Mouse (Mus musculus): ENCODE data around the gene Tgfb1. TPM values are rescaled to one million over a fixed set of nuclear protein-coding genes. Genes with fewer than 3 reads are reported as not detected.

The Tgfb1 gene
- total RNA-seq (2015) (281 and 286 TPM in 2 replicates), total RNA-seq (2017) (42.2 and 47.4 TPM in 2 replicates)

DNA sequence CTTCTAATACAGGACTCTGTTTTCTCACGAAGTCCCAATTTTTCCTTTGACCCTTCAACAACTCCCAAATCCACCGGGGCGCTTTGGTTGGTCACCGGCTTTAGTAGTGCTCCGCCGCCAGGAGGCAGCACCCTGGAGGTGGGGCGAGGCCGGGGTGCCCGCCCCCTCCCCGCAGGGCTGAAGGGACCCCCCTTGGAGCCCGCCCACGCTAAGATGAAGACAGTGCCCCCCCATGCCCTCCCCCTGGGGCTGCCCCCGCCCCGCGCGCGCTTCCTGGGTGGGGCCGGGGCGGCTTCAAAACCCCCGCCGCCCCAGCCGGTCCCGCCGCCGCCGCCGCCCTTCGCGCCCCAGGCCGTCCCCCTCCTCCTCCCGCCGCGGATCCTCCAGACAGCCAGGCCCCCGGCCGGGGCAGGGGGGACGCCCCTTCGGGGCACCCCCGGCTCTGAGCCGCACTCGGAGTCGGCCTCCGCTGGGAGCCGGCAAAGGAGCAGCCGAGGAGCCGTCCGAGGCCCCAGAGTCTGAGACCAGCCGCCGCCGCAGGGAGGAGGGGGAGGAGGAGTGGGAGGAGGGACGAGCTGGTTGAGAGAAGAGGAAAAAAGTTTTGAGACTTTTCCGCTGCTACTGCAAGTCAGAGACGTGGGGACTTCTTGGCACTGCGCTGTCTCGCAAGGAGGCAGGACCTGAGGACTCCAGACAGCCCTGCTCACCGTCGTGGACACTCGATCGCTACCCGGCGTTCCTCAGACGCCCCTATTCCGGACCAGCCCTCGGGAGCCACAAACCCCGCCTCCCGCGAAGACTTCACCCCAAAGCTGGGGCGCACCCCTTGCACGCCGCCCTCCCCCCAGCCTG lies at the start of gene Tgfb1:
TSS of gene Tgfb1 (plus strand) at position 323 of the 852 bp plus-strand sequence.
- ATAC-seq (ENCODE audit: poor library complexity, severe bottlenecking) = peak; percentile 51

DNA sequence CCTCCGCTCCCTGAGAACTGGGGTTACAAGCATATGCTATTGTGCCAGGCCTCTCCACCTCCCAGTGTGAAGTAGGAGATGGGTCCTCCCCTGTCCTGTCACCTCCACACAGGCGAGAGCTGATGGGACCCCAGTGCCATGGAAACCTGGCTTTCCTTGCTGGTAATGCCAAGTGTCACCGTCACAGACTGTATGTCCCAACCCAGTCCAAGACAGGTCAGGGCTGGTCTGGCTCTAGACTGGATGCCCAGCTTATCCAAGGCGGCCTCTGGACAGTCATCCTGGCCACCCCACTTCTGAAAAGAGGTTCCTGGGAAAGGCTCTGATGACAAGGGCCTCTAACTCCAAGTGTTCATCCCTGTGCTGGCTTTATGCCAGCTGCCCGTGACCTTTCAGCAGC lies 49.7 kb upstream of the Tgfb1 start:
- ATAC-seq (ENCODE audit: poor library complexity, severe bottlenecking) = no peak

DNA sequence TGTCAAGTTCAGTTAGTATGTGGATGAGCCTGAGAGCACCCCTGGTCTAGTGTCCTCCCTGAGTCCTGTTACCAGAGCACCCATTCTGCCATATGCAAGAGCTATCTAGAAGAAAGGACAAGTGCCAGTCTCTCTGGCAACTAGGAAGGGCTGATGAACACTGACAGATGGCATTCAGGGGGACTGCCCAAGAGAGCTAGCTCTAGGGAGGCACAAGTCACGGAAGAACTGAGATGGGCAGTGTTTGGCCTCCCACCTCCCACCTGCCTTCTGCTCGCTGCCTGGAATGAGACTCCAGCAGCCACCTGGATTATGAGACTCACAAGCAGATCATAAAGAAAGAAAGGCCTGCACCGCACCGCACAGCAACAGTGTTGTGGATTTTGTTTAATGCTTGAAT lies 47.0 kb upstream of the Tgfb1 start:
- no peak for ATAC-seq (ENCODE audit: poor library complexity, severe bottlenecking)

DNA sequence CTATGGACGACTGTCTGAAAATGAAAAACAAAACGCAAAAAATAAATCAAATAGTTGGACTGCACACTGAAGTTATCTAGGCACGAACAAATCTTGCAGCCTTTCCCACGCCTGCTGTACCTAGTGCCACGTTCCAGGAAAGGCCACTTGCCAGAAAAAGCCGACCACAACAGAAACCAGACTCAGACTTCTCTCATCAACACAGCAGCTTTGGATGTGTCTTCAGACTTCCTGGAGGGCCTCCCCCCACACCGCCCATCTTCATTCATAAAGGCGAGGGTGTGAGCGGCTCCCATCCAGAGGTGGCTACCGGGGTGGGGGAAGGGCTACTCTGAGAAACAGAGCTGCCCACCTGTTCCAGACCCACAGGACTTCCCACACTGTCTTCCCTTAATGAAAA lies 42.7 kb upstream of the Tgfb1 start:
- no peak for ATAC-seq (ENCODE audit: poor library complexity, severe bottlenecking)

DNA sequence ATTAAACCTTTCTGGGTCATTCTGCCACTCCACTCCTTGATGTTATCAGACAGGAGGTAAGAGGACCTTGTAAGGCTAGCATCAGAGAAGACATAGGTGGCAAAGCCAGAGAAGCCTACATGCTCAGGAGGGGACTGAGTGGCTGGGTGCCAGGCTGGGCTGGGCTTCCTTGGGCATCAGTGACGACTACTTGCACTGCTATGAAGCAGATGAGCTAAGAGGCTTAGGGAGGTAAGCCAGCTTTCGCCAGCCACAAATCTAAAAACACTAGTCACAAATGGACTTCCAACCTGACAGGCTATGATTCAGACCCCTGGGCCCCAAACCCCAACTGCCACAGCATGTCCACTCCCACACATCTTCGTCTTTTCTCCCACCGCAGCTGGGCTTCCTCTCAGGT lies 42.2 kb upstream of the Tgfb1 start:
- peak; percentile 36 for ATAC-seq (ENCODE audit: poor library complexity, severe bottlenecking)

DNA sequence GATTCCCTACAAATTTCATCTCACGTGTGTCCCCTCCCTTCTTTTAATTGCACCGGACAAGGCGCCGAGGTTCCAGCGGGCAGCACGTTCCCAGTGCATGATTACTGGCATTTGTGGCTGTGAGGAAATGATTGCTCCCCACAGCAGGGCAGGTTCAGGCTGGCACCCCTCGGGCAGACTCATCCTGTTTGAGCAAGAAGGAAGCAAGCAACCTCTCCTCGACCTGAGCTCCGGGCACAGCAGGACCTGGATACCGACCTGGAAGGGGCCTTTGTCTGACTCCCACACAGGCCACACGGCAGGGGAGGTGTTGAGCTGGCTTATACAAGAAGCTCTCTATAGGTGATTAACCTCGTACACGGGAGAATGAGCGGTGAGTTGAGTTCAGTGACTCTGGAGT lies 41.7 kb upstream of the Tgfb1 start:
- ATAC-seq (ENCODE audit: poor library complexity, severe bottlenecking) = peak; percentile 38

DNA sequence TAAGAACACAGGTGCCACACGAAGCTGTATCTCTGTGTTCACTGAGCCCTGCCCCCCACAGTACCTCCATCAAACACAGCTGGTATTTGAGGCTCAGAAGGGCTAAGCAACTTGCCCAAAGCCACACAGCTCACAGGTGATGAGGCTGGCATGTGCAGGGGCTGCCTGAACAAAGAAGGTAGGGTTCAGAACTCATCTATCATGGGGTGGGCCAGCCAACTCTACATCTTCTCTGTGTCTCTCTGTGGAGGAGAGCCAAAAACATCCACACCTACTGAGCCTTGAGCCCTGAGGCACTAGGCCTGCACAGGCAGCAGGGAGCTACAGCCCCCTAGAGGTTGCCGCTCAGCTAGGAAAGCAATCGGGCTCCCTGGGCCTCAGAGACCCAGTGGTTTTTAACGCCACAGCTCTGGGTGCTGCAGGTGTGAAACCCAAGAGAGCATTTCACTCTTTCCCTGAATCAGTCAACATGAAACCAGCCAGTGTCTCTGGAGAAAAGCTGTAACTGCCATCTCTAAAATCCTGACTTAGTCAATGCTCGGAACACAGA lies 39.2 kb upstream of the Tgfb1 start:
- ATAC-seq (ENCODE audit: poor library complexity, severe bottlenecking) = peak; percentile 26; the same call in 1 of the 2 replicates

DNA sequence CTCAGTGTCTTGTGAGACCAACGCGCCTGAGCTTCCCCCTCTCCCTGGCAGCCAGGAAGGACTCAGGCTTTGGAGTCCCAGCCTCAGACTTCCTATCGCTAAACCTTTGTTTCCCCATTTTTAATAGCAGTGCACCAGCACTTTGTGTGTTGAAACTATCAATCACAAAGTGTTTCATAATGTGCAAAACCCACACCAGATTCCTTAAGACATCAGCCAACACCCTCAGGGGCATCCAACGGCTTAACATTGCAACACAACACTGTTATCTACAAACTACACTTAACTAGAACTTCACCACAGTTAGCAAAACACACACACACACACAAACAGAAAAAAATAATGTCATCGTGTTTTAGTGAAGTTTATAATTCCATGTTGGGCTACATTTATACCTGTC lies 37.0 kb upstream of the Tgfb1 start:
- ATAC-seq (ENCODE audit: poor library complexity, severe bottlenecking) = peak; percentile 48

DNA sequence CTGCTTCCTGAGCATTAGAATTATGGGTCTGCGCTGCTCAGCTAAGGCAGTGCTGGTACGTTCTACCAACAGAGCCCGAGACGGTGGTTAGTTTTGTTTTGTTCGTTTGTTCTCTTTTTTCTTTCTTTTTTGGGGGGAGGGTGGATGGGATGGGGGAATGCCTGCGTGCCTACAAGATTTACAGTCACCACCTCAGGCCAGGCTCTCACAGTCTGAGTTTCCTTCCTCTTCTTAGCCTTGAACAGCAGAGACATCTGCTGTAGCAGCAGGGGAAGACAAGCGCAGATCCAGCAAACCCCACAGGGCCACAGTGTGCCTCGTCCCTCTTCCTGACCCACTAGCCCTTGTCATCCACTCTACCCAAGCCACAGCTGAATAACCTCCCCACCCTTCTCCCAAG lies 35.5 kb upstream of the Tgfb1 start:
- peak; percentile 81 for ATAC-seq (ENCODE audit: poor library complexity, severe bottlenecking)

DNA sequence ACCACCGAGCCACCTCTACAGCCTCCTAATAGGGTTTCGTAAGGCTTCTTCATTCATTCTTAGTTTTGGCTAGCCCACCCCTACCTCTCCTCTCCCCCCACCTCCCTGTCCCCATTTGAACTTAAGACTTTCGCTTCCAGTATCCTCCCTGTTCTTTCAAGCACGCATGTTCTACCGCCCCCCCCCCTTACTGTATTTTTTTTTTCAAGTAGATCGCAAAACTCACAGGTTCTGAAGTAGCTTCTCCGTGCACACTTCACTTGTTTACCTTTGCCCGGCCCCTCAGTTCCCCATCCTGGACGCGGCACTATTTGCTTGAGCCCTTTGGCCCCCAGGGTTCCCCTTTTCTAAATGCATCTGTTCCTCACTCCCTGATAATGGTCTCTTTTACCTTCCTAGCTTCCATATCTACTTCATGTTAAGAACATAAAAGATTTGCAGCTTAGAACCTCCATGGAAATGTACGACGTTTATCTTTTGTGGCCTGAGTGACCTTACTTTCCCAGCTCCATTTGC lies 34.5 kb upstream of the Tgfb1 start:
- ATAC-seq (ENCODE audit: poor library complexity, severe bottlenecking) = peak; percentile 28; the same call in 1 of the 2 replicates

DNA sequence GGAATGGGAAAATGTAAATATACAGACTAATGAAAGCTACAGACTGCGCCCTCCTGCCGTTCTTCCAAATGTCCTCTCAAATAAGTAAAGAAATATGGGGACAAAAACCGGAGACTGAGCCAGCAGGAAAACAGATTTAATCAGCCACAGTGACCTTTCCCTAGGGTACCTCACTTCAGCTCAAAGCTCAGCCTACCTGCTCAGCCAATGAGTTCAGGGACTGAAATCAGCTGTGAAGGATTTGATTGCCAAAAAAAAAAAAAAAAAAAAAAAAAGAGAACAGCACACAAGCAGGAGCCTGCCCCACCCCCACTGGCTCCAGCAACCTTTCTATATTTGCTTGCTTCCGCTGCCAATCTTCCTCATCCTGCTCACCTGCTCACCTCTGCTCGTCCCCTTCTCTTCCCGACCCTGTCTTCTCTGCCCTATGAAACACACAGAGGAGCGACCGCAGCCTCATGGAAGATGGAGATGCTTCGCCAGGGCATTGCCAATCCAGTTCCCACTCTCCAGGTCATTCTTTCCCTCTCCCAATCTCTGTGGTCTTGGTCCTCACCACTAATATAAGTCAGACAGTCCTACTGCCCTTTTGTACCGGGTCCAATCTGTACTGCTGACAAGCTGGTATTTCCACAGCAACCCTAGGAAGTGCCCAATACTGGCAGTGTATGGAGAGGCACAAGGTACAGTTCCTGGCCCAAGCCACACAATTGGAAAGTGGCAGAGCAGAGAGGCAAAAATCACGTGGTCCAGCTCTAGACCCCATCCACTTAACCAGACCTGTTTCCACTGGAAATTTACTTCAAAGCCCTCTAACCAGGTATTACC lies 31.0 kb upstream of the Tgfb1 start:
- no peak for ATAC-seq (ENCODE audit: poor library complexity, severe bottlenecking)

DNA sequence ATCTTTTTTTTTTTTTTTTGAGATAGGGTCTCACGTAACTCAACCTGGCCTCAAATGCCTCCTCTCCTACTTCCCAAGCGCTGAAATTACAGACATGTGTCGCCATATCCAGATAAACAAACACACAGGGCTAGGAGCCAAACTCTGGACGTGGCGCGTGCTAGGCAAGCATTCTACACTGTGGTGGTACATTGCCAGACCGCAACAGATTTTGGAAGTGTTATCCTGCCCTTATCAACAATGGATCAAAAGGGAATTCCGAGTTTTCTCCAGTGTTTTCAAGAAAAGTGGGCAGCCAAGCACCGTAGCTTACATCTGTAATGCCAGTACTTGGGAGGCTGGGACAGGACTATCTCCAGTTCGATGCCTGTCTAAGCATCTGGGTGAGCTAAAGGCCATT lies 29.0 kb upstream of the Tgfb1 start:
- ATAC-seq (ENCODE audit: poor library complexity, severe bottlenecking) = no peak

DNA sequence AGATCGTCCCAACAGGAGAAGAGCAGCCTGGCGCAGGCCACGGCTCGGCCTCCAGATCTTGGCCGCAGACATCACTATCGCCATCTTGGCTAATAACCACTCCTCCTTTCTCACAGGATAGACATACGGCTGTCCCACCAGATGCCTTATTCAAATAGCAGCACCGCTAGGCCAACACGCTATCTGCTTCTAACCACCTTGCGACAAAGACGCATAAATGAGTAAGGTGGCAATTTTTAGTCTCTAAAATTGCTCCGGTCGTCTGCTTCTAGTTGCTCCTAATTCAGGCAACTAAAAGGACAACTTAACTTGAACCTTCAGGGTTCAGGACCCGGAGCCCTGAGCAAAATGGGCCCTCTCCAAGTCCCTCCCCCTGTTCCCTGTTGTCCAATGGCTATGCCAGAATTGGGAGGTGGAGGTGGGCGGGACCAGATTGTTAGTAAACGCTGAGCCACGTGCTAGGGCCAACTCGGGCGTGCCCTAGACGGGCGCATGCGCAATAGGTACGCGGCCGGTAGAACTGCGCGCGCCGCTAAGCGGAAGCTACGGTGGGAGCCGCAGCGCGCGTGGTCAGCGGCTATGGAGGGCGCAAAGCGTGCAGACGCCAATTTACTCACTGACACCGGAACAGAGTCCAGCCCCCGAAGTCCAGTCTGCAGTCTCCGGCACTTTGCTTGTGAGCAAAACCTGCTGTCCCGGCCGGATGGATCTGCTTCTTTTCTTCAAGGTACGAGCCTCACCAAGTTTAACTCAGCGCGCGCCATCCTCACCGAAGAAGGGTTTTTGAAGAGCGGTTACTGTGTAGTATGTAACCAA lies 27.9 kb upstream of the Tgfb1 start, which contains the start of the genes Bckdha and Exosc5:
TSS of gene Bckdha (minus strand) at position 325 of the 816 bp plus-strand sequence.
TSS of gene Exosc5 (plus strand) at position 508 of the 816 bp plus-strand sequence.
- peak; percentile 99 for ATAC-seq (ENCODE audit: poor library complexity, severe bottlenecking)

DNA sequence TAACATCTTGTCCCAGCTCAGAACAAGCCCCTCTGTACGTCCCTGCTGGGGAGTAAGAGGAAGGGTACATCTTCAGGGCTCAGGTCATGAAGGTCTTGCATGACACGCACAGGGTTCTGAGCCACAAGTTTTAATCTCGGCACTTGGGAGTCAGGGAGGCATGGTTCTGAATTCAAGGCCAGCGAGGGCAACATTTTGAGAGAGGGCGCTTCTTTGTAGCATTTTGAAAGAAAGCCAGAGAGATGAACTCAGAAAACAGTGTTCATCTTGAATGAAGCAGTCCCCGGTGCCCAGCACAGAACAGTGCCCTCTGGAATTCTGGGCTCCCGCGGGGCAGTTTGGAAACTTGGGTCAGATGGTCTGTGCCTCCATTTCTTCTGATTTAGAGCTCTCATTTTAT lies 20.4 kb upstream of the Tgfb1 start:
- no peak for ATAC-seq (ENCODE audit: poor library complexity, severe bottlenecking)

DNA sequence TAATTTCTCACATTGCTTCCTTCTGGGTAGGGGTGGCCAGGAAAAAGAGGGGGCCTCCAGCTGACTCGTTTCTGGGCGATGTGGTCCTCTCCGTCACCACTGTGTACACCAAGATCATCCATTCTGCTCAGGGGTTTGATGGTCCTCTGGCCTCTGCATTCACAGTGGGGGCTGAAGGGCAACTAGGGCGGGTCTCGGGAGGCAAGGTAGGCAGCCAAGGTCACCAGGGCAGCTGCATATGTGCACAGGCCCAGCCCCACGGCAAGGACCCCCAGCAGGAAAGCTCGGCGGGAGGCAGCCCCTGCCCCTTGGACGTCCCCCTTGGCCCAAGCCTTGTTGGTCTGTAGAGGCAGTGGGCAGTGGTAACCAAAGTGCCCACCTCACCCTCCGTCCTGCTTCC lies 17.6 kb upstream of the Tgfb1 start:
- ATAC-seq (ENCODE audit: poor library complexity, severe bottlenecking) = no peak

DNA sequence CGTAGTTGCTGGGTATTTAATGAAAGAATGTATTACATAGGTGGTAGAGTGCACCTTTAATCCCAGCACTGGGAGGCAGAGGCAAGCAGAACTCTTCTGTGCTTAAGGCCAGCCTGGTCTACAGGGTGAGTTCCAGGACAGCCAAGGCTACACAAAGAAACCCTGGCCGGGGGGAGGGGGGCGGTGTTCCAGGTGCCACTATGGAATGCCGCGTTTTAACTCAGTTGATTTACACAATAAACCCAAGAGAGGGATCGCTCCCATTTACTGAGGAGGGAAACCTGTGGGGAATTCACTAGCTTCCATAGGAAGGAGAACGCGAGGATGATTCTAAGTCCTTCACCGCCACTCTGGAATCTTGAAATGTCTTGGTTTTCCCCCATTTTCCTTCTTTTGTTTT lies 17.2 kb upstream of the Tgfb1 start:
- ATAC-seq (ENCODE audit: poor library complexity, severe bottlenecking) = no peak

DNA sequence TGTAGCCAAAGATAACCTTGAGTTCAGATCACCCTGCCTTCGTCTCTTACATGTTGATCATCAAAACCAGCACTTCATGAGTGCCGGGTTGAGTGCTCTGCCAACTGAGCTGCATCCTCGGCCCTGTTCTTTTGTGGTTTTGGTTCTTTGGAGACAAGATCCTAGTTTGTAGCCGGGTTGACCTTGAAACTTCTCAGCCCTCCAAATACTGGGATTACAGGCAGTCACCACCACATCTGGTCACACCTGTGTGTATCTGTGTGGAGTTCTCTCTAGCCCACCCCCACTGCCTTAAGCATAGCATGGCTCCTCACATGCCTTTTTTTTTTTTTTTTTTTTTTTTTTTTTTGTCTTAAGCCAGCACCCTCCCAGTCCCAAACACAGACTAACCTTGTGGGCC lies 16.7 kb upstream of the Tgfb1 start:
- no peak for ATAC-seq (ENCODE audit: poor library complexity, severe bottlenecking)

DNA sequence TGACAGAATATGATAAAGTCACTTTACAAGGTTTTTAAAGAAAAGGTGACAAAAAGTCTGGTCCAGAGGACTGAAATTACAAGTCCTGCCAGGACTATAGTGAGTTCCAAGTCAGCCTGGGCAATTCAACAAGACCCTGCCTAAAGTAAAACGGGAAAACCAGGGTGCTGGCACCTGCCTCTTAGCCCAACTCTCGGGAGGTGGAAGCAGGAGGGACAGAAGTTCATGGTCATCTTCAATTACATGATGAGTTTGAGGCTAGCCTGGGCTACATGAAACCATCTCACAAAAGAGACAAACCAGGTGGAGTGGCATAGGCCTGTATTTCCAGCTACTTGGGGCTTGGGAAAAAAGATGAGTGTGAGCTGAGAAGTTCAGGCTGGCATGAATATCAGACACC lies 15.1 kb upstream of the Tgfb1 start:
- ATAC-seq (ENCODE audit: poor library complexity, severe bottlenecking) = no peak

DNA sequence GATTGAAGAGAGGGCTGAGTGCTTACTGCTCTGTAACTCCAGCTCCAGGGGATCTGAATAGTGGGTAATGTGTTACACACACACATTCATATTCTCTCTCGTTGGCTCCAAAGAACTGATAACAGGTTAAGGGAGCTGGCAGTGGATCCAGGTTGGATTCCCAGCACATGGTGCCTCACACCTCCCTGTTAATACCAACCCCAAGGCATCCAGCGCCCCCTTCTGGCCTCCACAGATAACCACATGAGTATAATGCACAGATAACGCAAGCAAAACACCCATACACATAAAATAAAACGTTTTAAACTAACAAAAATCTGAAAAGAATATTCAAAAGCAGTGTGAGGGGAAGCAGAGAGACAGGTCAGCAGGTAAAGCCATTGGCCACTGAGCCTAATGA lies 14.4 kb upstream of the Tgfb1 start:
- no peak for ATAC-seq (ENCODE audit: poor library complexity, severe bottlenecking)

DNA sequence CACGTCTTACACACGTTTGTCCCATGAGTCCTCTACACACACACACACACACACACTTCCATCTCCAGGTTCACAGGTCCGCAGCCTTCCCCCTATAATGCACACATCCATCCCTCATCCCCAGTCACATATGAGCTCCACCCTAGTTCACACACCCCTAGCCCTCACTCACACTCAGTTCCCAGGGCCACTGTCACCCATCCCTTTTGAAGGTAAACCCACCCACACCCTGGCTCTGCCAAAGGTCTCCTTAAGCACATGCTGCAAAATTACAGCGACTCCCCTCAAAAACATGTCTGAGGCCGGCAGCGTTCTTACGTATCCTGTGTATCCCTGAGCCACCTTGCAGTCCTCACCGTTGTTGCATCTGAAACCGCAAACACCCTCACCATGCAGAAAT lies 12.5 kb upstream of the Tgfb1 start:
- peak; percentile 68 for ATAC-seq (ENCODE audit: poor library complexity, severe bottlenecking)
